Mouse (Mus musculus): ENCODE measurements around the gene Vps29. TPM values are rescaled to one million over a fixed set of nuclear protein-coding genes. Genes with fewer than 3 reads are reported as not detected.

Vps29 gene
- total and polyA plus RNA-seq, 2 experiments from 2014 or later: 111 to 344 TPM

DNA sequence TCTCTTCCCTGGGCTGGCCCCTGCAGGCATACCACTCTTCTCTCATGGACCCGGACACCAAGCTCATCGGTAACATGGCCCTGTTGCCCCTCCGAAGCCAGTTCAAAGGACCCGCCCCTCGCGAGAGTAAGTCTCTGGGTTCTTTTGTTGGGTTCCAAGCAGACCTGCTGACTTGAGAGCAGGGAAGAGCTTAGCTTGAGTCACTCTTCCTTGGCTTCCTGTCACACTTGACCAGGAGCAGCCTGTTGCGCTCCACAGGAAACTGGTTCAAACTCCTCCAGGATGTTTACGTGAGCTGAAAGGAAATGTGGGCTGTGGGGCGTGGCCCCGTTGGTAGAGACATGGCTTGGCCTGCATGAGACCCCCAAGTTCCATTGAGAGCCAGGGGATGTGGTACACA, 42.6 kb downstream of the Vps29 start:
- Histone ChIP-seq H3K4me1 (ENCODE audit: insufficient read depth, low read length) (no peaks in the 10 kb centered on the region), H3K27ac (no peak overlapping the region), H3K27me3 (ENCODE audit: insufficient read depth, low read length) (no peaks in the 10 kb centered on the region), H3K36me3 (ENCODE audit: insufficient read depth, low read length) (peaks cover 17% of the 10 kb centered on the region), H3K4me2 (ENCODE audit: low read depth, low read length) (no peak overlapping the region), H3K9ac (replicated peaks; ENCODE audit: low read length) (no peak overlapping the region), H3K9me3 (ENCODE audit: low read length) (no peaks in the 10 kb centered on the region), H3K4me3 (ENCODE audit: low read length) (no peak overlapping the region)
- ATAC-seq (no peak), DNase-seq (ENCODE audit: low spot score) (no peak)
- TF ChIP-seq CTCF (IDR thresholded peaks at IDR 0.05; ENCODE audit: low read depth): no peak
- 88% methylated on average over 10 of the region's 10 CpGs for WGBS

DNA sequence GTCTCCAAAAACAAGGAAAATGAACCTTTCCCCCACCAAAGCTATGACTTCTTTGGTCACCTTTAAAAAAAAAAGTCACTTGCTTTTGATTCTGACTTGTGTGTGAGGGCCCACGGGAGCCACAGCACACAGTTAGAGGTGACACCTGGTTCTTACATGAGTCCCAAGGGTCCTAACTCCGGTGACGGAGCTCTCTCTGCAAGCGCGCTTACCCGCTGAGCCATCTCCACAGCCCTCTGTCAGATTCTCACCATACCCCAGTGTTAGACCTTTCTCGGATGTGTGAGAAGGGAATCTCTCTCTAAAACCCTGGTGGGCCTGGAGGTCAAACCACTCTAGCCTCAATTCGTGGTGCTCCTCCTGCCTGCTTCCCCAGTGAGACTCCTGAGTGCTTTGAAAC, 43.3 kb downstream of the Vps29 start:
- ATAC-seq (no peak), DNase-seq (ENCODE audit: low spot score) (no peak)
- no peak for TF ChIP-seq CTCF (IDR thresholded peaks at IDR 0.05; ENCODE audit: low read depth)
- no peak overlapping the region for H3K4me2 ChIP-seq (ENCODE audit: low read depth, low read length)
- no peak overlapping the region for H3K9ac ChIP-seq (replicated peaks; ENCODE audit: low read length)
- peaks cover 17% of the 10 kb centered on the region for H3K36me3 ChIP-seq (ENCODE audit: insufficient read depth, low read length)
- 87% methylated on average over 8 of the region's 8 CpGs for WGBS
- no peaks in the 10 kb centered on the region for H3K27me3 ChIP-seq (ENCODE audit: insufficient read depth, low read length)
- H3K4me3 ChIP-seq (ENCODE audit: low read length): no peak overlapping the region
- no peak overlapping the region for H3K27ac ChIP-seq
- no peaks in the 10 kb centered on the region for H3K4me1 ChIP-seq (ENCODE audit: insufficient read depth, low read length)
- no peaks in the 10 kb centered on the region for H3K9me3 ChIP-seq (ENCODE audit: low read length)

DNA sequence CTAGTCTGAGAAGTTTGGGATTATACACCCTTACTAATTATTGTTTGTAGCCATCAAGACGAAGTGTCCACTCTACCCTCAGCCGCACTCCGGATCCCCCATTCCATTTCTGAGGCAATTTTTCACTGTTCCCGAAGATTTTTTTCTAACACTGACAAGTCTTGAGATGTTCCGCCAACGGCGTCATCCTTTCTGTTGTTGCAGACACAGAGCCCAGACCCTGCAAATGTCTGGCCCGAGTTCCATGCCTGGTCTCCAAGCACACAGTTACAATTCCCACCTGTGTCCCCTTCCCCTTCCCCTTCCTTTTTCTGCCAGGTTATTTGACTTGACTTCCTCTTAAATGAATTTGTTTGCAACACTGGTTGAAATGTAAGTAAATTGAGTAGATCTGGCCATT, 45.7 kb downstream of the Vps29 start:
- Histone ChIP-seq H3K36me3 (ENCODE audit: insufficient read depth, low read length) (peaks cover 24% of the 10 kb centered on the region), H3K4me1 (ENCODE audit: insufficient read depth, low read length) (no peaks in the 10 kb centered on the region), H3K4me2 (ENCODE audit: low read depth, low read length) (no peak overlapping the region), H3K27me3 (ENCODE audit: insufficient read depth, low read length) (no peaks in the 10 kb centered on the region), H3K4me3 (ENCODE audit: low read length) (no peak overlapping the region), H3K27ac (no peak overlapping the region), H3K9ac (replicated peaks; ENCODE audit: low read length) (no peak overlapping the region), H3K9me3 (ENCODE audit: low read length) (no peaks in the 10 kb centered on the region)
- WGBS: 93% methylated on average over 8 of the region's 8 CpGs
- ATAC-seq (no peak), DNase-seq (ENCODE audit: low spot score) (no peak)
- TF ChIP-seq CTCF (IDR thresholded peaks at IDR 0.05; ENCODE audit: low read depth): no peak

DNA sequence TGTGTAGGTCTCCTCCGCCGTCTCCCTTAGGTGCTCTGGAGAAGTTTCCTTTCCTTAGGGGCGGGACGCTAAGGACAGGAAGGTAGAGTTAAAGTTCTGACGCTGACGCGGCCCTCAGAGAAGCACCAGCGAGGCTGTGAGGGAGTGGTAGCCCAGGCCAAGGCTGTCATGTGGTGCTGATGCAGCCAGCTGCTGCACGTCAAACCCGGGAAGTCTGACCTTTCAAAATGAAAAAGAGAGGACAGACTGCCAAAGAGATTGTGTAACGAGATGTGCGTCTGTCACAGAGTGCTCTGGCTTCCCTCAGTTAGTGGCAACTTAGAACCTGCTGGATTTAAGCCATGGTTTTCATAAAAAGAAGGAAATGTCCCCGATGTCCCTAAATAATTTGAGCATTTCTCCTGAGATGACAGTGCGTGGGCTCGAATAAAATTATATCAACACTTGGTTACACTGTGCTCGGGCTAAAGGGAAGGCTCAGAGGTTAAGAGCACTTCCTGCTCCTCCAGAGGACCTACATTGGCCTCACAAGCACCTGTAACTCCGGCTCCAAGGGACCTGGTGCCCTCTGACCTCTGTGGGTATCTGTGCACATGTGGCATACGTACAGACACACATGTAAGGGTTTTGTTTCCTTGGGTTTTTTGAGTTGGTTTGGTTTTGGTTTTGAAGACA, 46.6 kb downstream of the Vps29 start:
- no peak overlapping the region for H3K4me2 ChIP-seq (ENCODE audit: low read depth, low read length)
- DNase-seq (ENCODE audit: low spot score) (no peak), ATAC-seq (no peak)
- H3K9me3 ChIP-seq (ENCODE audit: low read length): no peaks in the 10 kb centered on the region
- whole genome bisulfite sequencing: 84% methylated on average over 18 of the region's 18 CpGs
- H3K27me3 ChIP-seq (ENCODE audit: insufficient read depth, low read length): no peaks in the 10 kb centered on the region
- TF ChIP-seq CTCF (IDR thresholded peaks at IDR 0.05; ENCODE audit: low read depth): no peak
- no peak overlapping the region for H3K4me3 ChIP-seq (ENCODE audit: low read length)
- H3K36me3 ChIP-seq (ENCODE audit: insufficient read depth, low read length): peaks cover 33% of the 10 kb centered on the region
- no peak overlapping the region for H3K27ac ChIP-seq
- no peaks in the 10 kb centered on the region for H3K4me1 ChIP-seq (ENCODE audit: insufficient read depth, low read length)
- no peak overlapping the region for H3K9ac ChIP-seq (replicated peaks; ENCODE audit: low read length)

DNA sequence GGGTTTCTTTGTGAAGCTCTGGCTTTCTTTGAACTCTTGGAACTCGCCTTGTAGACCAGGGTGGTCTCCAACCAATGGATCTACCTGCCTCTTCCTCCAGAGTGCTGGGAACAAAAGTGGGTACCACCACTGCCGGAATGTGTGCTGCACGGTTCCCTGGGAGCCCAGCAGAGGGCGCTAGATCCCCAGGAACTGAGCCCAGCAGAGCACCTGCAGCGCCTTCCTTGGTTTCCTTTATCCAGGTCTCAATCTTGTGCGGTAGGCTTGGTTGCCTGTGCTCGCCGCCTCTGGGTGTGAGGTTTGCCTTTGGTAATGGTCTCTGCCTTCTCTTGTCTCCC, 47.1 kb downstream of the Vps29 start:
- H3K36me3 ChIP-seq (ENCODE audit: insufficient read depth, low read length): peaks cover 35% of the 10 kb centered on the region
- DNase-seq (ENCODE audit: low spot score) (peak; percentile 76), ATAC-seq (no peak)
- no peak overlapping the region for H3K4me3 ChIP-seq (ENCODE audit: low read length)
- no peaks in the 10 kb centered on the region for H3K4me1 ChIP-seq (ENCODE audit: insufficient read depth, low read length)
- no peaks in the 10 kb centered on the region for H3K27me3 ChIP-seq (ENCODE audit: insufficient read depth, low read length)
- H3K9ac ChIP-seq (replicated peaks; ENCODE audit: low read length): no peak overlapping the region
- no peaks in the 10 kb centered on the region for H3K9me3 ChIP-seq (ENCODE audit: low read length)
- H3K4me2 ChIP-seq (ENCODE audit: low read depth, low read length): no peak overlapping the region
- peak; percentile 96 for TF ChIP-seq CTCF (IDR thresholded peaks at IDR 0.05; ENCODE audit: low read depth)
- H3K27ac ChIP-seq: no peak overlapping the region
- 17% methylated on average over 8 of the region's 8 CpGs for WGBS

DNA sequence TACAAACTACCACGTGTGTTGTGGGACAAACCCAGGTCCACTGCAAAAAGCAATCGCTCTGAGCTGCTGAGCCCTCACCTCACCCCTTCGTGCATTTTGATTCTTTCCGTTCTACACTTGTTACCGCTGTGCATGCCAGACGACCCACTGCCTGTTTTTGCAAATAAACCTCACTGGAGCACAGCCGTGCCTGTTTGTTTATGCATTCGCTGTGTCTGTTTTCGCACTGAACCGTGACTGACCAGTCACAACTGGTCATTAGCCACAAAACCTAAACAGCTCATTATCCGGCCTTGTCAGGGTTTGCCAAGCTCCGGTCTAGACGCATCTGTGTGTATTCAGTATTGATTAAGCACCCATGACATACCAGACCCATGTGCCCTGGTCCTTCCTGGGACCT, 48.0 kb downstream of the Vps29 start:
- no peaks in the 10 kb centered on the region for H3K27me3 ChIP-seq (ENCODE audit: insufficient read depth, low read length)
- no peak overlapping the region for H3K4me3 ChIP-seq (ENCODE audit: low read length)
- DNase-seq (ENCODE audit: low spot score): peak; percentile 16
- ATAC-seq: no peak
- WGBS: 66% methylated on average over 13 of the region's 13 CpGs
- peak overlapping the region; percentile 66 for H3K27ac ChIP-seq
- H3K36me3 ChIP-seq (ENCODE audit: insufficient read depth, low read length): peaks cover 30% of the 10 kb centered on the region
- H3K4me2 ChIP-seq (ENCODE audit: low read depth, low read length): no peak overlapping the region
- TF ChIP-seq CTCF (IDR thresholded peaks at IDR 0.05; ENCODE audit: low read depth): no peak
- H3K9ac ChIP-seq (replicated peaks; ENCODE audit: low read length): no peak overlapping the region
- H3K4me1 ChIP-seq (ENCODE audit: insufficient read depth, low read length): no peaks in the 10 kb centered on the region
- no peaks in the 10 kb centered on the region for H3K9me3 ChIP-seq (ENCODE audit: low read length)

DNA sequence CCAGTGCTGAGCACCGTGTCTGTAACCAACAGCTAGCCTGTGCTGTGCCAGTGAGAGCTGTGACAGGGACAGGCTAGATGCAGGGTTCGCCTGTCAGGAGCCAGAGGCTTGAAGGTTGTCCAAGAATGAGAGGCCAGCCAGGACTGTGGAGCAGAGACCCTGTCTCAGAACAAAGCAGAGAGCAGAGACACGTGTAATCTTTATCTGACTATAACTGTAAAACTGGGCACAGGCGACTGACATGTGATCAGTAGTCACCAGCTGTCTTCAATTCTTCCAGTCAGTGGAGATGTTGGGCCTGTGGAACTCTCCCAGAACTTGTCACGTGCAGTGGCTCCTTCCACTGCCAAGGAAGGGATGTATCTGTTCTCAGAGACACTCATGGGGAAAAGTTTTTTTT, 48.6 kb downstream of the Vps29 start:
- no peak for TF ChIP-seq CTCF (IDR thresholded peaks at IDR 0.05; ENCODE audit: low read depth)
- DNase-seq (ENCODE audit: low spot score): peak; percentile 72
- WGBS: 71% methylated on average over 5 of the region's 5 CpGs

More for the DNA sequence above, 48.6 kb downstream of the Vps29 start:
- Histone ChIP-seq H3K4me2 (ENCODE audit: low read depth, low read length) (no peak overlapping the region), H3K9ac (replicated peaks; ENCODE audit: low read length) (no peak overlapping the region), H3K36me3 (ENCODE audit: insufficient read depth, low read length) (peaks cover 24% of the 10 kb centered on the region), H3K27ac (peak overlapping the region; percentile 66), H3K9me3 (ENCODE audit: low read length) (no peaks in the 10 kb centered on the region), H3K27me3 (ENCODE audit: insufficient read depth, low read length) (no peaks in the 10 kb centered on the region), H3K4me1 (ENCODE audit: insufficient read depth, low read length) (no peaks in the 10 kb centered on the region), H3K4me3 (ENCODE audit: low read length) (no peak overlapping the region)
- peak; percentile 80 for ATAC-seq

Data from hindbrain, postnatal 0 days (tissue).